Mouse (Mus musculus): ENCODE data around the gene Specc1. TPM values are rescaled to one million over a fixed set of nuclear protein-coding genes. Genes with fewer than 3 reads are reported as not detected.

The Specc1 gene
- polyA plus RNA-seq, 1 experiment from 2014 or later = 7.1 TPM

GRCm38 (mm10) chr11:61963193-61963592, 6.6 kb downstream of the Specc1 start:
- Histone ChIP-seq H3K9ac (replicated peaks; ENCODE audit: low read length) (no peak overlapping the region), H3K27me3 (ENCODE audit: insufficient read depth, low read length) (peaks cover 8% of the 10 kb centered on the region; the same call in 1 of the 2 replicates), H3K36me3 (ENCODE audit: insufficient read depth, low read length) (no peaks in the 10 kb centered on the region), H3K4me1 (ENCODE audit: insufficient read depth, low read length) (no peaks in the 10 kb centered on the region), H3K4me3 (ENCODE audit: low read length) (no peak overlapping the region), H3K27ac (ENCODE audit: low read length) (no peak overlapping the region), H3K9me3 (ENCODE audit: low read length) (no peaks in the 10 kb centered on the region), H3K4me2 (replicated peaks; ENCODE audit: low read depth, low read length) (no peak overlapping the region)
- WGBS = 77% methylated on average over 3 of the region's 3 CpGs
- no peak for ATAC-seq (ENCODE audit: low FRiP score, low TSS enrichment)

GRCm38 (mm10) chr11:61964611-61965010, 8.0 kb downstream of the Specc1 start:
- H3K27me3 ChIP-seq (ENCODE audit: insufficient read depth, low read length) = no peaks in the 10 kb centered on the region; the same call in 1 of the 2 replicates
- WGBS = 87% methylated on average over 5 of the region's 5 CpGs
- no peaks in the 10 kb centered on the region for H3K9me3 ChIP-seq (ENCODE audit: low read length)
- H3K36me3 ChIP-seq (ENCODE audit: insufficient read depth, low read length) = no peaks in the 10 kb centered on the region
- no peak for ATAC-seq (ENCODE audit: low FRiP score, low TSS enrichment)
- no peak overlapping the region for H3K27ac ChIP-seq (ENCODE audit: low read length)
- no peak overlapping the region for H3K9ac ChIP-seq (replicated peaks; ENCODE audit: low read length)
- no peaks in the 10 kb centered on the region for H3K4me1 ChIP-seq (ENCODE audit: insufficient read depth, low read length)
- no peak overlapping the region for H3K4me2 ChIP-seq (replicated peaks; ENCODE audit: low read depth, low read length)
- no peak overlapping the region for H3K4me3 ChIP-seq (ENCODE audit: low read length)

- no peaks in the 10 kb centered on the region for H3K36me3 ChIP-seq (ENCODE audit: insufficient read depth, low read length)
- no peaks in the 10 kb centered on the region for H3K27me3 ChIP-seq (ENCODE audit: insufficient read depth, low read length)
- H3K27ac ChIP-seq (ENCODE audit: low read length) = no peak overlapping the region
- 81% methylated on average over 8 of the region's 8 CpGs for WGBS
- no peaks in the 10 kb centered on the region for H3K4me1 ChIP-seq (ENCODE audit: insufficient read depth, low read length)
- H3K9ac ChIP-seq (replicated peaks; ENCODE audit: low read length) = no peak overlapping the region
- H3K4me3 ChIP-seq (ENCODE audit: low read length) = no peak overlapping the region
- no peak for ATAC-seq (ENCODE audit: low FRiP score, low TSS enrichment)
- H3K4me2 ChIP-seq (replicated peaks; ENCODE audit: low read depth, low read length) = no peak overlapping the region
- no peaks in the 10 kb centered on the region for H3K9me3 ChIP-seq (ENCODE audit: low read length)
These were observed 10.5 kb downstream of the Specc1 start for GRCm38 (mm10) chr11:61967034-61967433.

GRCm38 (mm10) chr11:61968875-61969274, 12.3 kb downstream of the Specc1 start:
- no peak overlapping the region for H3K4me3 ChIP-seq (ENCODE audit: low read length)
- no peaks in the 10 kb centered on the region for H3K9me3 ChIP-seq (ENCODE audit: low read length)
- WGBS = 98% methylated on average over 2 of the region's 2 CpGs
- no peak overlapping the region for H3K27ac ChIP-seq (ENCODE audit: low read length)
- no peaks in the 10 kb centered on the region for H3K36me3 ChIP-seq (ENCODE audit: insufficient read depth, low read length)
- H3K4me2 ChIP-seq (replicated peaks; ENCODE audit: low read depth, low read length) = no peak overlapping the region
- no peak overlapping the region for H3K9ac ChIP-seq (replicated peaks; ENCODE audit: low read length)
- H3K4me1 ChIP-seq (ENCODE audit: insufficient read depth, low read length) = 0 out of 2 replicates have a peak, but pooled peaks cover 2% of the 10 kb centered on the region
- ATAC-seq (ENCODE audit: low FRiP score, low TSS enrichment) = no peak
- 0 out of 2 replicates have a peak, but pooled peaks cover 2% of the 10 kb centered on the region for H3K27me3 ChIP-seq (ENCODE audit: insufficient read depth, low read length)

- no peaks in the 10 kb centered on the region for H3K36me3 ChIP-seq (ENCODE audit: insufficient read depth, low read length)
- ATAC-seq (ENCODE audit: low FRiP score, low TSS enrichment) = no peak
- 28% methylated on average over 5 of the region's 5 CpGs for WGBS
- H3K4me2 ChIP-seq (replicated peaks; ENCODE audit: low read depth, low read length) = no peak overlapping the region
- H3K9ac ChIP-seq (replicated peaks; ENCODE audit: low read length) = no peak overlapping the region
- H3K27me3 ChIP-seq (ENCODE audit: insufficient read depth, low read length) = 0 out of 2 replicates have a peak, but pooled peaks cover 2% of the 10 kb centered on the region
- H3K9me3 ChIP-seq (ENCODE audit: low read length) = no peaks in the 10 kb centered on the region
- peaks cover 7% of the 10 kb centered on the region; the same call in 1 of the 2 replicates for H3K4me1 ChIP-seq (ENCODE audit: insufficient read depth, low read length)
- no peak overlapping the region for H3K27ac ChIP-seq (ENCODE audit: low read length)
- H3K4me3 ChIP-seq (ENCODE audit: low read length) = no peak overlapping the region
These were observed 14.3 kb downstream of the Specc1 start for GRCm38 (mm10) chr11:61970901-61971300.

- no peak for ATAC-seq (ENCODE audit: low FRiP score, low TSS enrichment)
- no peak overlapping the region for H3K4me3 ChIP-seq (ENCODE audit: low read length)
- WGBS = 32% methylated on average over 7 of the region's 7 CpGs
These were observed 15.1 kb downstream of the Specc1 start for GRCm38 (mm10) chr11:61971441-61972221.

GRCm38 (mm10) chr11:61974106-61974707, 17.6 kb downstream of the Specc1 start:
- 45% methylated on average over 13 of the region's 13 CpGs for WGBS
- 0 out of 2 replicates have a peak, but pooled peaks cover 2% of the 10 kb centered on the region for H3K27me3 ChIP-seq (ENCODE audit: insufficient read depth, low read length)
- H3K4me2 ChIP-seq (replicated peaks; ENCODE audit: low read depth, low read length) = no peak overlapping the region
- H3K36me3 ChIP-seq (ENCODE audit: insufficient read depth, low read length) = no peaks in the 10 kb centered on the region
- peaks cover 7% of the 10 kb centered on the region; the same call in 1 of the 2 replicates for H3K4me1 ChIP-seq (ENCODE audit: insufficient read depth, low read length)
- no peak overlapping the region for H3K27ac ChIP-seq (ENCODE audit: low read length)
- H3K9ac ChIP-seq (replicated peaks; ENCODE audit: low read length) = no peak overlapping the region
- no peak for ATAC-seq (ENCODE audit: low FRiP score, low TSS enrichment)
- no peaks in the 10 kb centered on the region for H3K9me3 ChIP-seq (ENCODE audit: low read length)
- no peak overlapping the region for H3K4me3 ChIP-seq (ENCODE audit: low read length)

More at GRCm38 (mm10) chr11:61971441-61972221, 15.1 kb downstream of the Specc1 start:
- Histone ChIP-seq H3K4me2 (replicated peaks; ENCODE audit: low read depth, low read length) (no peak overlapping the region), H3K9me3 (ENCODE audit: low read length) (no peaks in the 10 kb centered on the region), H3K36me3 (ENCODE audit: insufficient read depth, low read length) (no peaks in the 10 kb centered on the region), H3K9ac (replicated peaks; ENCODE audit: low read length) (no peak overlapping the region), H3K4me1 (ENCODE audit: insufficient read depth, low read length) (peaks cover 7% of the 10 kb centered on the region; the same call in 1 of the 2 replicates), H3K27me3 (ENCODE audit: insufficient read depth, low read length) (0 out of 2 replicates have a peak, but pooled peaks cover 2% of the 10 kb centered on the region), H3K27ac (ENCODE audit: low read length) (no peak overlapping the region)

- no peak for ATAC-seq (ENCODE audit: low FRiP score, low TSS enrichment)
These were observed 19.2 kb downstream of the Specc1 start for GRCm38 (mm10) chr11:61975783-61976182.

GRCm38 (mm10) chr11:61981285-61981684, 24.7 kb downstream of the Specc1 start:
- WGBS = 74% methylated on average over 2 of the region's 2 CpGs

More at GRCm38 (mm10) chr11:61975783-61976182, 19.2 kb downstream of the Specc1 start:
- no peaks in the 10 kb centered on the region for H3K36me3 ChIP-seq (ENCODE audit: insufficient read depth, low read length)
- no peak overlapping the region for H3K4me2 ChIP-seq (replicated peaks; ENCODE audit: low read depth, low read length)
- no peak overlapping the region for H3K27ac ChIP-seq (ENCODE audit: low read length)
- 0 out of 2 replicates have a peak, but pooled peaks cover 2% of the 10 kb centered on the region for H3K27me3 ChIP-seq (ENCODE audit: insufficient read depth, low read length)
- H3K4me3 ChIP-seq (ENCODE audit: low read length) = no peak overlapping the region
- no peaks in the 10 kb centered on the region for H3K9me3 ChIP-seq (ENCODE audit: low read length)
- H3K4me1 ChIP-seq (ENCODE audit: insufficient read depth, low read length) = peaks cover 7% of the 10 kb centered on the region; the same call in 1 of the 2 replicates
- 75% methylated on average over 1 of the region's 1 CpGs for WGBS
- H3K9ac ChIP-seq (replicated peaks; ENCODE audit: low read length) = no peak overlapping the region

More at GRCm38 (mm10) chr11:61981285-61981684, 24.7 kb downstream of the Specc1 start:
- H3K9ac ChIP-seq (replicated peaks; ENCODE audit: low read length) = no peak overlapping the region
- no peak overlapping the region for H3K4me2 ChIP-seq (replicated peaks; ENCODE audit: low read depth, low read length)
- no peaks in the 10 kb centered on the region for H3K36me3 ChIP-seq (ENCODE audit: insufficient read depth, low read length)
- ATAC-seq (ENCODE audit: low FRiP score, low TSS enrichment) = no peak
- no peaks in the 10 kb centered on the region for H3K9me3 ChIP-seq (ENCODE audit: low read length)
- no peaks in the 10 kb centered on the region for H3K27me3 ChIP-seq (ENCODE audit: insufficient read depth, low read length)
- H3K4me3 ChIP-seq (ENCODE audit: low read length) = no peak overlapping the region
- no peaks in the 10 kb centered on the region for H3K4me1 ChIP-seq (ENCODE audit: insufficient read depth, low read length)
- H3K27ac ChIP-seq (ENCODE audit: low read length) = no peak overlapping the region

Data from kidney, embryonic 16.5 days (tissue).